Mouse (Mus musculus): ENCODE data around the gene Bap1. TPM values are rescaled to one million over a fixed set of nuclear protein-coding genes. Genes with fewer than 3 reads are reported as not detected.
A peak's percentile ranks its signal among the peaks of the same experiment; 100 is the strongest.

Gene Bap1
- total RNA-seq, 1 experiment: 77.8 TPM

DNA sequence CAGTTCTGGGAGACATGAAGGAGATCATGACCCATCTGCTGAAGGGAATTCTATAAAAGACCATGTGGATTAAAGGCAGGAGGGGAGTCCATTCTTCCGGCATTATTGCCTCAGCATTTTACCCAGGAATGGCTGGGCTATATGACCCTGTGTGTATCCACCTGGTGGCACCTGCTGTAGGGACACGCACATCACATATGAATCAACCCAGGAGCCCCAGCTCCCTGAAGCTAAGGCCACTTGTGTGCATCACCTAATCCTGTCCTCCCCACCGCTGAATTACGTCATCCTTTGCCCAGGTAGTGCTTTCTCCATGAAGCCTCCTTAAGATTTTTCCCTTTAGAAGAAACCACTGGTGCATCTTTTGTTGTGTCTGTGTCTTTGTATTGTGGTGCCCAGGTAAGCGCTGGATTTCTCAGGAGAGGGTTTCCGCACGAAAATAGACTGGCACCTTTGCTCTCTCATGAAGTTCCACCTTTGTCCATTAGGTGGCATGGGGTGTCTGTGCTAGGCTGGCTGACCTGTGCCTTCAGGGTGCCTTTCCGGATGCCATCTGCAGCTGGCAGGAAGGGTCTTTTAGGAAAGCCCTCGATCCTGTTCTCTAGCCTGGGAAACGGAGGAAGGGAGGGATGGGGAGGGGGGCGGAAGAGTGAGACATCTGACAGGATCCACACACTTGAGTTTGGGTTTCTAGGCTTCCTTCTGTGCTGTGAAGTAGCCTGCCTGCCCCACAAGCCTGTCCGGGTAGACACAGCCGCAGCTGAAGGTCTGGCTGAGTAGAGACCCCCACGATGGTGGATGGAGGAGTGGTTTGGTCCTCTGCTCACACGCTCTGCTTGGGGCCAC lies 35.9 kb upstream of the Bap1 start:
- TF ChIP-seq ZNF384 (IDR thresholded peaks at IDR 0.05; ENCODE audit: low read depth, low read length) (no peak), HCFC1 (IDR thresholded peaks at IDR 0.05; ENCODE audit: borderline replicate concordance, insufficient read depth, low read length) (no peak), ZC3H11A (IDR thresholded peaks at IDR 0.05; ENCODE audit: borderline replicate concordance, low read depth, low read length) (no peak), MAFK (IDR thresholded peaks at IDR 0.05; ENCODE audit: insufficient read depth, low read depth, low read length) (no peak), CHD2 (IDR thresholded peaks at IDR 0.05; ENCODE audit: low read depth, low read length) (no peak)
- Histone ChIP-seq H3K27ac (ENCODE audit: insufficient read depth, low read depth, low read length, poor library complexity, severe bottlenecking) (no peak overlapping the region), H3K4me3 (ENCODE audit: insufficient read depth in 1 of 2, low read depth in 1 of 2, low read length in 2 of 2, poor library complexity in 1 of 2, severe bottlenecking in 1 of 2) (no peak overlapping the region), H3K4me1 (ENCODE audit: control insufficient read depth in 2 of 2, insufficient read depth in 2 of 2, low read length in 2 of 2, poor library complexity in 1 of 2) (peaks cover 0 to 3% of the 10 kb centered on the region in 2 experiments; a peak in 1 of 4 replicates), H3K9me3 (ENCODE audit: control insufficient read depth, insufficient read depth, low read depth, low read length) (no peaks in the 10 kb centered on the region), H3K9ac (ENCODE audit: insufficient read depth, low read depth, low read length, poor library complexity, severe bottlenecking) (peak overlapping the region; percentile 28; the same call in 1 of the 2 replicates), H3K36me3 (ENCODE audit: control insufficient read depth, insufficient read depth, low read length, poor library complexity, severe bottlenecking) (no peaks in the 10 kb centered on the region)
- in situ Hi-C loops (cut with MboI; ENCODE audit: low sequenced_read_pairs in 2 of 2, unreplicated experiment in 2 of 2): no loop called here
- DNase-seq (ENCODE audit: low read depth, low spot score): peak; percentile 63

- TF ChIP-seq ZNF384 (IDR thresholded peaks at IDR 0.05; ENCODE audit: low read depth, low read length): no peak
- no peak for TF ChIP-seq HCFC1 (IDR thresholded peaks at IDR 0.05; ENCODE audit: borderline replicate concordance, insufficient read depth, low read length)
- TF ChIP-seq CHD2 (IDR thresholded peaks at IDR 0.05; ENCODE audit: low read depth, low read length): no peak
- no peak for TF ChIP-seq ZC3H11A (IDR thresholded peaks at IDR 0.05; ENCODE audit: borderline replicate concordance, low read depth, low read length)
- no peak for TF ChIP-seq MAFK (IDR thresholded peaks at IDR 0.05; ENCODE audit: insufficient read depth, low read depth, low read length)
- H3K27ac ChIP-seq (ENCODE audit: insufficient read depth, low read depth, low read length, poor library complexity, severe bottlenecking): no peak within 1 kb of the TSS
- peaks cover 0 to 3% of the 10 kb centered on the region in 2 experiments; a peak in 1 of 4 replicates for H3K4me1 ChIP-seq (ENCODE audit: control insufficient read depth in 2 of 2, insufficient read depth in 2 of 2, low read length in 2 of 2, poor library complexity in 1 of 2)
- peak within 1 kb of the TSS; percentile 28; the same call in 1 of the 2 replicates for H3K9ac ChIP-seq (ENCODE audit: insufficient read depth, low read depth, low read length, poor library complexity, severe bottlenecking)
- H3K36me3 ChIP-seq (ENCODE audit: control insufficient read depth, insufficient read depth, low read length, poor library complexity, severe bottlenecking): no peaks in the 10 kb centered on the region
- in situ Hi-C loops (cut with MboI; ENCODE audit: low sequenced_read_pairs in 2 of 2, unreplicated experiment in 2 of 2): no loop called here
- DNase-seq (ENCODE audit: low read depth, low spot score): no peak
- no peak within 1 kb of the TSS for H3K4me3 ChIP-seq (ENCODE audit: insufficient read depth in 1 of 2, low read depth in 1 of 2, low read length in 2 of 2, poor library complexity in 1 of 2, severe bottlenecking in 1 of 2)
- no peaks in the 10 kb centered on the region for H3K9me3 ChIP-seq (ENCODE audit: control insufficient read depth, insufficient read depth, low read depth, low read length)
These were observed 34.4 kb upstream of the Bap1 start, which contains the start of gene Nisch for GRCm38 (mm10) chr14:31216846-31217245. Nisch (minus strand) TSS chr14:31216946.

GRCm38 (mm10) chr14:31217666-31218065 lies 33.6 kb upstream of the Bap1 start, which contains the start of gene Sema3g:
Sema3g (plus strand) TSS chr14:31217860.
- in situ Hi-C loops (cut with MboI; ENCODE audit: low sequenced_read_pairs in 2 of 2, unreplicated experiment in 2 of 2): no loop called here
- Histone ChIP-seq H3K36me3 (ENCODE audit: control insufficient read depth, insufficient read depth, low read length, poor library complexity, severe bottlenecking) (no peaks in the 10 kb centered on the region), H3K4me1 (ENCODE audit: control insufficient read depth in 2 of 2, insufficient read depth in 2 of 2, low read length in 2 of 2, poor library complexity in 1 of 2) (peaks cover 0 to 3% of the 10 kb centered on the region in 2 experiments; a peak in 1 of 4 replicates), H3K4me3 (ENCODE audit: insufficient read depth in 1 of 2, low read depth in 1 of 2, low read length in 2 of 2, poor library complexity in 1 of 2, severe bottlenecking in 1 of 2) (no peak within 1 kb of the TSS), H3K9me3 (ENCODE audit: control insufficient read depth, insufficient read depth, low read depth, low read length) (no peaks in the 10 kb centered on the region), H3K27ac (ENCODE audit: insufficient read depth, low read depth, low read length, poor library complexity, severe bottlenecking) (no peak within 1 kb of the TSS), H3K9ac (ENCODE audit: insufficient read depth, low read depth, low read length, poor library complexity, severe bottlenecking) (no peak within 1 kb of the TSS)
- no peak for DNase-seq (ENCODE audit: low read depth, low spot score)
- TF ChIP-seq ZNF384 (IDR thresholded peaks at IDR 0.05; ENCODE audit: low read depth, low read length): peak; percentile 50; the same call in 1 of the 2 replicates
- TF ChIP-seq HCFC1 (IDR thresholded peaks at IDR 0.05; ENCODE audit: borderline replicate concordance, insufficient read depth, low read length): no peak

GRCm38 (mm10) chr14:31226978-31227377 lies 24.3 kb upstream of the Bap1 start:
- peaks cover 0 to 9% of the 10 kb centered on the region in 2 experiments; a peak in 2 of 4 replicates for H3K4me1 ChIP-seq (ENCODE audit: control insufficient read depth in 2 of 2, insufficient read depth in 2 of 2, low read length in 2 of 2, poor library complexity in 1 of 2)
- H3K4me3 ChIP-seq (ENCODE audit: insufficient read depth in 1 of 2, low read depth in 1 of 2, low read length in 2 of 2, poor library complexity in 1 of 2, severe bottlenecking in 1 of 2): no peak overlapping the region
- no peak overlapping the region for H3K9ac ChIP-seq (ENCODE audit: insufficient read depth, low read depth, low read length, poor library complexity, severe bottlenecking)
- in situ Hi-C loops (cut with MboI; ENCODE audit: low sequenced_read_pairs in 2 of 2, unreplicated experiment in 2 of 2): no loop called here
- no peak overlapping the region for H3K27ac ChIP-seq (ENCODE audit: insufficient read depth, low read depth, low read length, poor library complexity, severe bottlenecking)
- TF ChIP-seq ZNF384 (IDR thresholded peaks at IDR 0.05; ENCODE audit: low read depth, low read length) (no peak), MAFK (IDR thresholded peaks at IDR 0.05; ENCODE audit: insufficient read depth, low read depth, low read length) (no peak), HCFC1 (IDR thresholded peaks at IDR 0.05; ENCODE audit: borderline replicate concordance, insufficient read depth, low read length) (no peak), CHD2 (IDR thresholded peaks at IDR 0.05; ENCODE audit: low read depth, low read length) (no peak), ZC3H11A (IDR thresholded peaks at IDR 0.05; ENCODE audit: borderline replicate concordance, low read depth, low read length) (no peak)
- DNase-seq (ENCODE audit: low read depth, low spot score): no peak
- no peaks in the 10 kb centered on the region for H3K9me3 ChIP-seq (ENCODE audit: control insufficient read depth, insufficient read depth, low read depth, low read length)
- H3K36me3 ChIP-seq (ENCODE audit: control insufficient read depth, insufficient read depth, low read length, poor library complexity, severe bottlenecking): no peaks in the 10 kb centered on the region
